Mouse (Mus musculus) limb, embryonic 13.5 days (tissue): ENCODE data around the gene Cyp2d12. TPM values are rescaled to one million over a fixed set of nuclear protein-coding genes. Genes with fewer than 3 reads are reported as not detected.
"Not testable (repeated sequence)": the region's sequence is repeated elsewhere in the genome, so short reads cannot be mapped to it uniquely, and the experiment has no call there.

Source experiments
- ATAC-seq: fragments of 200-750 bp; cut with Nextera tagmentation; 2 replicates; pipeline ENCODE4 v1.8.0; 2017; ENCODE audit warnings: low read depth, moderate number of reproducible peaks, moderate TSS enrichment; ENCODE audit not compliant: low FRiP score
- H3K27ac ChIP-seq: fragments of 300-500 bp; sonication (generic); 2 replicates; pipeline ENCODE4 v1.5.1; 2015; ENCODE audit warnings: inconsistent platforms, mild to moderate bottlenecking, moderate library complexity
- H3K27me3 ChIP-seq: fragments of 300-500 bp; sonication (generic); 2 replicates; pipeline ENCODE4 v1.6.1; 2015; ENCODE audit warnings: mild to moderate bottlenecking, inconsistent platforms
- H3K36me3 ChIP-seq: fragments of 300-500 bp; sonication (generic); 2 replicates; pipeline ENCODE4 v1.6.1; 2015; ENCODE audit warnings: inconsistent platforms, mild to moderate bottlenecking, moderate library complexity
- H3K4me1 ChIP-seq: fragments of 300-500 bp; sonication (generic); 2 replicates; pipeline ENCODE4 v1.6.1; 2015; ENCODE audit warnings: inconsistent platforms
- H3K4me2 ChIP-seq: fragments of 300-500 bp; sonication (generic); replicated peaks from 2 replicates; pipeline ENCODE4 v1.6.1; 2015; ENCODE audit warnings: inconsistent platforms, mild to moderate bottlenecking, moderate library complexity
- H3K4me3 ChIP-seq: fragments of 300-500 bp; sonication (generic); 2 replicates; pipeline ENCODE4 v1.5.1; 2015; ENCODE audit warnings: moderate library complexity, mild to moderate bottlenecking, inconsistent platforms
- H3K9ac ChIP-seq: fragments of 300-500 bp; sonication (generic); 2 replicates; pipeline ENCODE4 v1.6.1; 2015; ENCODE audit warnings: mild to moderate bottlenecking, inconsistent platforms
- H3K9me3 ChIP-seq: fragments of 300-500 bp; sonication (generic); 2 replicates; pipeline ENCODE4 v1.6.1; 2016; ENCODE audit warnings: inconsistent platforms
- WGBS: fragments of 180-500 bp; shearing (Covaris S2); methylation state at CpG from one replicate; pipeline ENCODE4 v1.1.7; 2015; 5-methylcytosine and 5-hydroxymethylcytosine counted together
- polyA plus RNA-seq: library from polyadenylated mRNA; unstranded; fragments of >200 nt; fragmentation: Nextera tagmentation; extraction: Ambion mirVana; gene quantifications from 2 replicates; pipeline ENCODE4 v1.2.1, GENCODE M21; 2015

Cyp2d12 gene
- not detected in 2 replicates for polyA plus RNA-seq

- H3K27me3 ChIP-seq = no peaks in the 10 kb centered on the region
- H3K9me3 ChIP-seq = peaks cover 20% of the 10 kb centered on the region
- no peak for ATAC-seq
- no peaks in the 10 kb centered on the region for H3K4me1 ChIP-seq
- no peaks in the 10 kb centered on the region for H3K36me3 ChIP-seq
- WGBS = 79% methylated on average over 7 of the region's 7 CpGs
- H3K27ac ChIP-seq = no peak within 1 kb of the TSS
- no peak within 1 kb of the TSS for H3K4me2 ChIP-seq
- no peak within 1 kb of the TSS for H3K4me3 ChIP-seq
- H3K9ac ChIP-seq = no peak within 1 kb of the TSS
Measured at GRCm38 (mm10) chr15:82554531-82555230, at the start of gene Cyp2d12. TSS of gene Cyp2d12 (plus strand) at chr15:82555072.

- Histone ChIP-seq H3K9me3 (peaks cover 10% of the 10 kb centered on the region; the same call in 1 of the 2 replicates), H3K27me3 (no peaks in the 10 kb centered on the region), H3K4me2 (no peak overlapping the region), H3K27ac (no peak overlapping the region), H3K9ac (no peak overlapping the region), H3K36me3 (no peaks in the 10 kb centered on the region), H3K4me3 (no peak overlapping the region), H3K4me1 (no peaks in the 10 kb centered on the region)
- ATAC-seq = no peak
- 69% methylated on average over 3 of the region's 3 CpGs for WGBS
Measured at GRCm38 (mm10) chr15:82506971-82507370, 47.9 kb upstream of the Cyp2d12 start.

GRCm38 (mm10) chr15:82507740-82508139 lies 47.1 kb upstream of the Cyp2d12 start:
- not testable (repeated sequence) for H3K27ac ChIP-seq, H3K4me2 ChIP-seq, H3K27me3 ChIP-seq, ATAC-seq, H3K4me1 ChIP-seq, H3K9ac ChIP-seq, H3K36me3 ChIP-seq, H3K4me3 ChIP-seq, H3K9me3 ChIP-seq
- 55% methylated on average over 4 of the region's 4 CpGs for WGBS

- H3K9ac ChIP-seq, ATAC-seq, H3K9me3 ChIP-seq, H3K27ac ChIP-seq, H3K27me3 ChIP-seq, H3K4me2 ChIP-seq, H3K4me3 ChIP-seq, H3K4me1 ChIP-seq, H3K36me3 ChIP-seq: not testable (repeated sequence)
- WGBS = 76% methylated on average over 4 of the region's 4 CpGs
Measured at GRCm38 (mm10) chr15:82509495-82509894, 45.4 kb upstream of the Cyp2d12 start.

GRCm38 (mm10) chr15:82510500-82510899 lies 44.4 kb upstream of the Cyp2d12 start:
- not testable (repeated sequence) for H3K9ac ChIP-seq, H3K27ac ChIP-seq, H3K9me3 ChIP-seq, ATAC-seq, H3K4me3 ChIP-seq, H3K27me3 ChIP-seq, H3K36me3 ChIP-seq, H3K4me2 ChIP-seq, H3K4me1 ChIP-seq

GRCm38 (mm10) chr15:82512111-82512510 lies 42.8 kb upstream of the Cyp2d12 start:
- WGBS = 55% methylated on average over 2 of the region's 2 CpGs
- not testable (repeated sequence) for H3K27ac ChIP-seq, H3K9me3 ChIP-seq, H3K36me3 ChIP-seq, H3K9ac ChIP-seq, H3K4me1 ChIP-seq, H3K4me3 ChIP-seq, ATAC-seq, H3K27me3 ChIP-seq, H3K4me2 ChIP-seq

GRCm38 (mm10) chr15:82516174-82516573 lies 38.7 kb upstream of the Cyp2d12 start:
- not testable (repeated sequence) for H3K9ac ChIP-seq

GRCm38 (mm10) chr15:82527371-82527770 lies 27.5 kb upstream of the Cyp2d12 start:
- not testable (repeated sequence) for ATAC-seq, H3K27me3 ChIP-seq, H3K9ac ChIP-seq, H3K36me3 ChIP-seq, H3K9me3 ChIP-seq, H3K4me2 ChIP-seq, H3K4me1 ChIP-seq, H3K4me3 ChIP-seq, H3K27ac ChIP-seq
- 89% methylated on average over 7 of the region's 9 CpGs for WGBS

More at GRCm38 (mm10) chr15:82516174-82516573, 38.7 kb upstream of the Cyp2d12 start:
- not testable (repeated sequence) for H3K9me3 ChIP-seq, H3K27me3 ChIP-seq, H3K4me1 ChIP-seq, ATAC-seq, H3K4me3 ChIP-seq, H3K4me2 ChIP-seq, H3K27ac ChIP-seq, H3K36me3 ChIP-seq
- 88% methylated on average over 23 of the region's 23 CpGs for WGBS

GRCm38 (mm10) chr15:82532721-82533120 lies 22.2 kb upstream of the Cyp2d12 start:
- WGBS = 76% methylated on average over 3 of the region's 3 CpGs
- not testable (repeated sequence) for H3K4me1 ChIP-seq, H3K9me3 ChIP-seq, ATAC-seq, H3K4me2 ChIP-seq, H3K27ac ChIP-seq, H3K9ac ChIP-seq, H3K27me3 ChIP-seq, H3K36me3 ChIP-seq, H3K4me3 ChIP-seq

GRCm38 (mm10) chr15:82542976-82543375 lies 11.9 kb upstream of the Cyp2d12 start:
- WGBS = 59% methylated on average over 3 of the region's 3 CpGs
- not testable (repeated sequence) for H3K27me3 ChIP-seq

GRCm38 (mm10) chr15:82544561-82544960 lies 10.3 kb upstream of the Cyp2d12 start:
- H3K9me3 ChIP-seq, H3K36me3 ChIP-seq, H3K27me3 ChIP-seq, H3K9ac ChIP-seq, H3K27ac ChIP-seq, H3K4me2 ChIP-seq, H3K4me3 ChIP-seq, ATAC-seq, H3K4me1 ChIP-seq: not testable (repeated sequence)

More at GRCm38 (mm10) chr15:82542976-82543375, 11.9 kb upstream of the Cyp2d12 start:
- H3K4me2 ChIP-seq, H3K9ac ChIP-seq, H3K27ac ChIP-seq, H3K36me3 ChIP-seq, ATAC-seq, H3K9me3 ChIP-seq, H3K4me3 ChIP-seq, H3K4me1 ChIP-seq: not testable (repeated sequence)

- H3K4me3 ChIP-seq, H3K9ac ChIP-seq, H3K4me1 ChIP-seq, H3K27me3 ChIP-seq, H3K4me2 ChIP-seq, ATAC-seq, H3K27ac ChIP-seq, H3K9me3 ChIP-seq, H3K36me3 ChIP-seq: not testable (repeated sequence)
- 97% methylated on average over 4 of the region's 4 CpGs for WGBS
Measured at GRCm38 (mm10) chr15:82547753-82548152, 7.1 kb upstream of the Cyp2d12 start.

GRCm38 (mm10) chr15:82553211-82553610 lies 1.7 kb upstream of the Cyp2d12 start:
- ATAC-seq, H3K4me2 ChIP-seq, H3K27me3 ChIP-seq, H3K36me3 ChIP-seq, H3K27ac ChIP-seq, H3K9ac ChIP-seq, H3K4me3 ChIP-seq, H3K4me1 ChIP-seq: not testable (repeated sequence)
- 90% methylated on average over 2 of the region's 2 CpGs for WGBS
- H3K9me3 ChIP-seq = peaks cover 20% of the 10 kb centered on the region
